Mouse (Mus musculus) thymus, postnatal 36 days (tissue): ENCODE results near the gene Tmprss11e.

Experiments used
- DNase-seq, 2 experiments: peaks; one replicate each; pipeline ENCODE4 v3.0.0; 2022; ENCODE audit warnings: mixed read lengths in 2 of 2

The Tmprss11e gene

DNA sequence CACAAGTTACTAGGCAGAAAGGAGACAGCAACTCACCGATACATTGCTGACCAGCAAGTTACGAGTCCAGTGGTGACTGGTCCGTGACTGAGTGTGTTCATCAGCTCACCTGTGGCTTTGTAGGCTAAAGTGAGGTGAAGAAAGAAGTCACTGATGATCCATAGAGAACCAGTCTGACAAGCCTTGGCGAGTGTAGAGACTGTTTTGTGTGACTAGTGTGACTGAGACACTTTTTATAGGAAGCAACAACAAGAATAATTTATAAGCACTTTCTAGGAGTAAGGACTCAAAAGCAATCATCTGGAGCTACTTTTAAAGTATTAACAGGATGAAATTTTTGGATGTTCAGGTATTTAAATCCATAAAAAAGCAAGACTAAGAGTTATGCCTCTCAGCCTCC lies at the start of gene Tmprss11e:
Tmprss11e (minus strand) TSS at position 101 of the 400 bp plus-strand sequence.
- no peak for DNase-seq

GRCm38 (mm10) chr5:86792807-86793206 lies 47.2 kb upstream of the Tmprss11e start:
- DNase-seq, result no peak

- no peak for DNase-seq
These were observed 46.6 kb upstream of the Tmprss11e start for GRCm38 (mm10) chr5:86792249-86792648.

GRCm38 (mm10) chr5:86789954-86790353 lies 44.3 kb upstream of the Tmprss11e start:
- DNase-seq, result no peak

GRCm38 (mm10) chr5:86786798-86787197 lies 41.2 kb upstream of the Tmprss11e start:
- no peak for DNase-seq

DNA sequence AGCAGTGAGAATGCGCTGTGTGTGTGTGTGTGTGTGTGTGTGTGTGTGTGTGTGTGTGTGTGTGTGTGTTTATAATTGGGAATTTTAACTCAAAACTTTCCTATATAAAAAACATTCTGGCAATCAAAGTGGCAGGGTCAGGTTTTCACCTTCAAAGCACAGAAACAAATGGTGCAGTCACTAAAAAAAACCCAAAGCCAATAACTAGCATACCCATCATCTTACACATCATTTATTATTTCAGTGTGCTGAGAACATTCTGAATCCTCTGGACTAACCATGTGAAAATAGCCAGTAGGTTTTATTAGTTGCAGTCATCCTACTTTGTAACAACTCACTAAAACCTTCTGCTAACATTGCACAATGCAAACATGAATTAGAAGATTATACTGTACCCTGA lies 38.6 kb upstream of the Tmprss11e start:
- DNase-seq, result no peak

DNA sequence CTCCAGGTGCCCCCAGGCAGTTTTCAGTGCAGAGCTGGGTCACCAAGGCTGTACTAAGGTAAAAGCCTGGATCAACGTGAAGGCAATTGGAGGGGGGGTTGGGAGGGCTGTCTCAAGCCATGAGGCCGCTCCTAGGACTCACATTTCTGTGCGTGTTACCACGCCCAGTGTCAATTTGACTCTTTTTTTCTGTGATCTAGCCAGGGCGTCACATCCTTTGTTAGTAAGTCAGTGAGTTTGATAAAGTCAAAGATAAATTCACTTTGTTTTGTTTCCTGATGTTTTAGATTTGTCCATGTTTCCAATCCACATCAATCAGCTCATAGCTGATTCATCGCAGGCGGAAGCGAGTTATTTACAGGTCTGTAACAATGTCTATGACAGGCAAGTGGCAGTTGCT lies 37.4 kb upstream of the Tmprss11e start:
- no peak for DNase-seq

DNA sequence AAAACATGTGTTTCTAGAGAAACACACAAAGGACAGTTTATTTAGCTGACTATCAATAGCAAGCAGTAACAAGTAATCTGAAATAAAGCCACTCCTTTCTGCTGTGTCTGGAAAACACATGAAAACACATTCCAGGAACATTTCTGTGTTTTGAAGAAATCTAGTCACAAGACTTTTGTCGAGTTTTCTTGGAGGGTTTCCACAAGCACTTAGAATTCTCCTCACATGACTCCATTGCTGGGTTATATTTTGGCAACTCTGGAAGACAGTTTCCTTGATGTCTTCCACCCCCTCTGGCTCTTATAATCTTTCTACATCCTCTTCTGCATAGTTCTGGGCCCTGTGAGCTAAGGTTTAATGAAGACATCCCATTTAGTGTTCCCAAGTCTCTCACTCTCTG lies 32.9 kb upstream of the Tmprss11e start:
- no peak for DNase-seq

GRCm38 (mm10) chr5:86776941-86777340 lies 31.3 kb upstream of the Tmprss11e start:
- DNase-seq, result no peak

DNA sequence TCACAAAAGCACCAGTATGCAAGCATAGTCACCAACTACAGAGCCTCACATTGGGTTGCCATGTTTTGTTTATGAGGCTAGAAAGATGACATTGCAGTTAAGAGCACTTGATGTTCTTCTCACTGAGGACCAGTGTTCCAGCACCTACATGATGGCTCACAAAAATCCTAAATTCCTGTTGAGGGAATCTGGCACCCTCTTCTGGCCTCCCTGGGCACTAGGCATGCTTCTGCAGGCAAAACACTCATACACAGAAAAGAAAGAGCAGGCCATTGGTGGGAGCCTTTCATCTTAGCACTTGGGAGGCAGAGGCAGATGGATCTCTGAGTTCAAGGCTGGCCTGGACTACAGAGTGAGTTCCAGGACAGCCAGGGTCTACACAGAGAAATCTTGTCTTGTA lies 25.4 kb upstream of the Tmprss11e start:
- no peak for DNase-seq

DNA sequence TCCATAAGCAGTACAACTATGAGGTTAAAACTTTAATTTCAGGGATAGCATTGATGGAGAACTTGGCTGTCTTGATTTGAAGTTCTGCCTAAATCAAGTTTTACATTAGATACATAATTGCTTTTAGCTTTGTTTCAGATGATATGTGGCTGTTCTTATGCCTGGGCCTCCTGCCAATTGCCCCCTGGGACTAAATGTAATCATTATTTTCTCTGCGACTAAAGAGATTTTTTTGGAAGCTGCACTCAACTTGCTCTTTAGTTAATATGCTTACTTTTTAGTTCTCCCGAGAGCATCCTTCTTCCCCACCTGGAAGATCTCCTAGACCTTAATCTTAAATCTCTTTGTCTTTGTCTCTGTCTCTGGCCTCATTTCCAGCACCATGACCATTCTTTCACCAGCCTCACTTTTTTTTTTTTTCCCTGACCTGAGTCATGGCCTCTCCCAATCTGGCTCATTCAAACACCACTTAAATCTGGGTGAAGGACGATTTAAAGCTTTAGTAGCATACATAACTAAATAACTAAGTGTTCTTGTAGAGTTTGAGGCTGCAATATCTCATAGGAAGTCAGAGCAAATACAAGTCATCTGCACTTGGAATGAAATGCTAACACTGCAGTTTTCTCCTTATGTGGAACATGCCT lies 23.5 kb upstream of the Tmprss11e start:
- DNase-seq, result no peak

- no peak for DNase-seq
These were observed 2.8 kb downstream of the Tmprss11e start for GRCm38 (mm10) chr5:86742796-86743195.

DNA sequence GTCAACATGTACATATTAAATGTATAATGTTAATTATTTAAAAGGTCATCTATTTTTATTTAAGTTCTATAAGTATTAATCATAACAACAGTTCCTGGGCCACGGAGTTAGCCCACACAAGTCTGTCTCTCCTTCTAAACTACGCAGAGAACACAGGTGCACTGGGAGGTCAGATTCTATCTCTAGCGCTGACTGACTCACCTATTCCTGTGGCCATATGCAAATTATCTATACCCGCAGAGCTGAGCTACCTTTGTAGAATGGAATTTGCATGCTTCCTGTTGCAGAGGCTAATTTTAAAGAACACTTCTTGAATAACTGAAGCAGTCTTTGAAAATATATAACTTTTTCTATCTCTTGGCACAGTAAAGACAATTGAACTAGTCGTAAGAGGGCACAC lies 4.5 kb downstream of the Tmprss11e start:
- no peak for DNase-seq

GRCm38 (mm10) chr5:86735808-86736207 lies 9.8 kb downstream of the Tmprss11e start:
- no peak for DNase-seq

- no peak for DNase-seq
These were observed 15.0 kb downstream of the Tmprss11e start for GRCm38 (mm10) chr5:86730587-86730986.

DNA sequence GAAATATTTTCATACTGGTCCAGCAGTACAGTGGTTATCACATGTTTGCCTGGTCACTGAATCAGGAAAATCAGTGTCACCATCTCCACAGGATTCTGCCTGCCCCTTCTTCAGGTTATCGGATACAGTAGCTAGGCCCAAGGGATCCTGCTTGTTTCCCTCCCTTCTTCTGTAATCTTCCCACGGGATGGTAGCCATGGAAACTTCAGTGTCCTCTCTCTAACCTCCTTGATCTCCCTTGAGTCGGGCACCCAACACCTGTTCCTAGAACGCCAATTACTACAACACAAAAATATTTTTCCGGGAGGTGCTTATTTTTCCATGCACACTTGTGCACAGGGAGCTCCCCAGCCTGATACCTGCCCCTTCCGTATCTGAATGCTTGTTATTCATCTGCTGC lies 17.0 kb downstream of the Tmprss11e start:
- DNase-seq, result no peak

- no peak for DNase-seq
These were observed 18.6 kb downstream of the Tmprss11e start for GRCm38 (mm10) chr5:86727033-86727432.

GRCm38 (mm10) chr5:86725021-86725420 lies 20.6 kb downstream of the Tmprss11e start:
- no peak for DNase-seq

GRCm38 (mm10) chr5:86722820-86723460 lies 22.7 kb downstream of the Tmprss11e start:
- no peak for DNase-seq

DNA sequence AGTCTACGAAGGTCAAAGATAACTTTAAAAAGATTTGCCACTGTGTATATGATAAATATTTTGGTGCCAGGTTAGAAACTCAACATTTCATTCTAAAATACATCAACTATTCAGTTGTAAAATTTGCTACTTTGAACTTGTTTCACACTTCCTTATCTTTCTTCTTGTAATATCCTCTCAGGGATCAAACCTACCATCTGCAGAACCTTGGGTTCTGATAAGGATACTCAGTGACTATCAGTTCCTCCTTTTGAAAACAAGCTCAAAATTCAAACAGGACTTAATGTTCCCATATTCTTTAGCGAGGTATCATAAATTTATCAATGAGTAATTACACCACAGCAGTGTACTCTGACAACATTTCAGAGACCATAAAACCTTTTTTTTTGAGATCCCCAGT lies 30.6 kb downstream of the Tmprss11e start:
- DNase-seq, result no peak

- DNase-seq, result no peak
These were observed 40.7 kb downstream of the Tmprss11e start for GRCm38 (mm10) chr5:86704923-86705322.

DNA sequence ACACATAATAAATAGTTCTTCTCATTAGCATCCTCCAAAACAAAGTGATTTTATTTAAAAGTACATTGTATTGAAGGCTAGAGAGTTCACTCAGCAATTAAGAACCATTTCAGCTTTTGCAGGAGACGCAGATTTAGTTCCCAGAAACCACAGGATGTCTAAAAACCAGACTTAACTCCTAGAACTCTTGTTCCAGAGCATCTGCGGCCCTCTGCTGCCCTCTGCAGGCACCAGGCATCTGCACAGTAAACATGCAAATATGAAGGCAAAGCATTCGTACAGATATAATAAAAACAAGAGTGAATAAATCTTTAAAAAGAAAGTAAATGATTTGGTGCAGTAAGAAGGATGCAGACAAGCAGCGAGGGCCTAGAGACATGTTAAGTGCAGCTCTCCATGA lies 60.9 kb downstream of the Tmprss11e start:
- peak; percentile 1 to 10 for DNase-seq

DNA sequence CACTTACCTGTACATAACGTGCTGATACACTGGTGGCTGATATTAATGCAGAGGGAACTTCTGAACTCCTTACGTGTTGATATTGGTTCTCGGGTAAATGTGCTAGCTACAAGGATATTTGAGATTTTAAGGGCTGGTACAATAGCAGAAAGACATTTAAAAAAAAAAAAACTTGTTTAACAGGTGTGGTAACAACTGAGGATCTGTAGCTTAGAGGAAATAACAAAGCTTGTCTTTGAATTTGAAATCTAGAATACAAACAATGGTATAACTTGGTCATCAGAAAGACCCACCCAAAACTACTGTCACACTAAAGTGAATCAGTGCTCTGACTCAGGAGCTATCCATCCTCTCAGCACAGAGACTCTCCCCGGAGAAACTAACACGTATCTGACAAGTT lies 69.4 kb downstream of the Tmprss11e start, which contains the start of gene Tmprss11b:
Tmprss11b (minus strand) TSS at position 101 of the 400 bp plus-strand sequence.
- no peak for DNase-seq
